Mouse (Mus musculus) MEL (cell line): ENCODE results near the gene Tfpt. TPM values are rescaled to one million over a fixed set of nuclear protein-coding genes. Genes with fewer than 3 reads are reported as not detected.
A peak's percentile ranks its signal among the peaks of the same experiment; 100 is the strongest.
"Not testable (repeated sequence)": the region's sequence is repeated elsewhere in the genome, so short reads cannot be mapped to it uniquely, and the experiment has no call there.

Experiments used
- DNase-seq: peaks from one replicate; pipeline ENCODE4 v3.0.0; 2011; ENCODE audit warnings: low read depth, low spot score
- H3K27ac ChIP-seq: 2 replicates; pipeline ENCODE4 v1.5.1; 2012; ENCODE audit warnings: low read depth, mild to moderate bottlenecking, control low read depth, low read length, moderate library complexity; ENCODE audit not compliant: control insufficient read depth
- H3K27me3 ChIP-seq, 2 experiments: fragments of 150-350 bp in 1 of 2; sonication (generic) in 1 of 2; 2 replicates each; pipeline ENCODE4 v1.6.1; 2012; ENCODE audit warnings: low read length in 2 of 2, mild to moderate bottlenecking in 2 of 2, improper control_type of control experiment in 1 of 2, moderate library complexity in 1 of 2; ENCODE audit not compliant: insufficient read depth in 2 of 2, control insufficient read depth in 1 of 2
- H3K36me3 ChIP-seq, 2 experiments: 2 replicates each; pipeline ENCODE4 v1.6.1; 2012 to 2014; ENCODE audit warnings: low read length in 2 of 2, improper control_type of control experiment in 1 of 2, inconsistent platforms in 1 of 2, mild to moderate bottlenecking in 1 of 2; ENCODE audit not compliant: insufficient read depth in 2 of 2, control insufficient read depth in 1 of 2
- H3K4me1 ChIP-seq, 2 experiments: fragments of 150-350 bp in 1 of 2; sonication (generic) in 1 of 2; 2 replicates each; pipeline ENCODE4 v1.6.1; 2012; ENCODE audit warnings: low read length in 2 of 2, improper control_type of control experiment in 1 of 2, mild to moderate bottlenecking in 1 of 2; ENCODE audit not compliant: insufficient read depth in 2 of 2, control insufficient read depth in 1 of 2
- H3K4me3 ChIP-seq, 2 experiments: fragments of 150-350 bp in 1 of 2; sonication (generic) in 1 of 2; 2 replicates each; pipeline ENCODE4 v1.5.1; 2012; ENCODE audit warnings: low read depth in 2 of 2, low read length in 2 of 2, mild to moderate bottlenecking in 2 of 2, moderate library complexity in 2 of 2, control low read depth in 1 of 2, improper control_type of control experiment in 1 of 2; ENCODE audit not compliant: control insufficient read depth in 1 of 2, insufficient read depth in 1 of 2
- H3K79me2 ChIP-seq: 2 replicates; pipeline ENCODE4 v1.6.1; 2012; ENCODE audit warnings: mild to moderate bottlenecking, low read length, moderate library complexity; ENCODE audit not compliant: control insufficient read depth, poor library complexity, insufficient read depth
- H3K9ac ChIP-seq: 2 replicates; pipeline ENCODE4 v1.6.1; 2012; ENCODE audit warnings: low read depth, mild to moderate bottlenecking, control low read depth, low read length, moderate library complexity; ENCODE audit not compliant: control insufficient read depth, poor library complexity, severe bottlenecking
- H3K9me3 ChIP-seq: fragments of 150-350 bp; sonication (generic); replicated peaks from 2 replicates; pipeline ENCODE4 v1.6.1; 2012; ENCODE audit warnings: mild to moderate bottlenecking, low read length, improper control_type of control experiment, moderate library complexity; ENCODE audit not compliant: insufficient read depth
- BHLHE40 ChIP-seq: IDR thresholded peaks from 2 replicates; pipeline ENCODE4 v1.6.1; 2012; ENCODE audit warnings: low read depth, mild to moderate bottlenecking, inconsistent platforms, low read length, improper control_type of control experiment, borderline replicate concordance
- CHD1 ChIP-seq: IDR thresholded peaks from 2 replicates; pipeline ENCODE4 v1.6.1; 2012; ENCODE audit warnings: low read depth, mild to moderate bottlenecking, inconsistent platforms, low read length, improper control_type of control experiment
- CHD2 ChIP-seq: IDR thresholded peaks from 2 replicates; pipeline ENCODE4 v1.6.1; 2011; ENCODE audit warnings: low read length, improper control_type of control experiment
- CTCF ChIP-seq, 3 experiments: IDR thresholded peaks in 2 of 3; conservative IDR thresholded peaks in 1 of 3; 2 replicates each; pipeline ENCODE4 v1.5.1; 2011 to 2012; ENCODE audit warnings: low read length in 3 of 3, low read depth in 2 of 3, mild to moderate bottlenecking in 2 of 3, improper control_type of control experiment in 1 of 3, inconsistent platforms in 1 of 3, mixed read lengths in 1 of 3, moderate library complexity in 1 of 3; ENCODE audit not compliant: control insufficient read depth in 1 of 3, insufficient read depth in 1 of 3, poor library complexity in 1 of 3, severe bottlenecking in 1 of 3
- E2F4 ChIP-seq: IDR thresholded peaks from 2 replicates; pipeline ENCODE4 v1.6.1; 2011; ENCODE audit warnings: low read depth, low read length, improper control_type of control experiment, borderline replicate concordance
- ELF1 ChIP-seq: IDR thresholded peaks from 2 replicates; pipeline ENCODE4 v1.6.1; 2014; ENCODE audit warnings: low read depth, mild to moderate bottlenecking, inconsistent platforms, low read length, improper control_type of control experiment, moderate library complexity
- EP300 ChIP-seq, 2 experiments: IDR thresholded peaks; 2 replicates each; pipeline ENCODE4 v1.6.1; 2011; ENCODE audit warnings: improper control_type of control experiment in 2 of 2, low read length in 2 of 2, low read depth in 1 of 2, mild to moderate bottlenecking in 1 of 2
- ETS1 ChIP-seq: IDR thresholded peaks from 2 replicates; pipeline ENCODE4 v1.6.1; 2012; ENCODE audit warnings: low read depth, mild to moderate bottlenecking, inconsistent platforms, low read length, improper control_type of control experiment, moderate library complexity
- GABPA ChIP-seq: IDR thresholded peaks from 2 replicates; pipeline ENCODE4 v1.6.1; 2012; ENCODE audit warnings: low read depth, mild to moderate bottlenecking, inconsistent platforms, low read length, improper control_type of control experiment, moderate library complexity
- GATA1 ChIP-seq: IDR thresholded peaks from 2 replicates; pipeline ENCODE4 v1.6.1; 2011; ENCODE audit warnings: low read depth, low read length, improper control_type of control experiment
- HCFC1 ChIP-seq: IDR thresholded peaks from 2 replicates; pipeline ENCODE4 v1.6.1; 2012; ENCODE audit warnings: low read depth, mild to moderate bottlenecking, inconsistent platforms, low read length, improper control_type of control experiment, moderate library complexity
- JUND ChIP-seq: IDR thresholded peaks from 2 replicates; pipeline ENCODE4 v1.6.1; 2011; ENCODE audit warnings: low read depth, mild to moderate bottlenecking, improper control_type of control experiment, low read length
- KAT2A ChIP-seq: conservative IDR thresholded peaks from 2 replicates; pipeline ENCODE4 v1.6.1; 2012; ENCODE audit warnings: low read depth, low read length, improper control_type of control experiment, inconsistent platforms
- MAX ChIP-seq: IDR thresholded peaks from 2 replicates; pipeline ENCODE4 v1.6.1; 2011; ENCODE audit warnings: low read length, improper control_type of control experiment
- MAZ ChIP-seq: IDR thresholded peaks from 2 replicates; pipeline ENCODE4 v1.6.1; 2012; ENCODE audit warnings: low read depth, mild to moderate bottlenecking, inconsistent platforms, low read length, improper control_type of control experiment
- MEF2A ChIP-seq: IDR thresholded peaks from 2 replicates; pipeline ENCODE4 v1.6.1; 2014; ENCODE audit warnings: low read depth, mild to moderate bottlenecking, inconsistent platforms, low read length, improper control_type of control experiment; ENCODE audit not compliant: poor library complexity, insufficient replicate concordance, severe bottlenecking; ENCODE audit errors: extremely low read depth
- MXI1 ChIP-seq: IDR thresholded peaks from 2 replicates; pipeline ENCODE4 v1.6.1; 2011; ENCODE audit warnings: mild to moderate bottlenecking, low read depth, low read length, improper control_type of control experiment
- MYB ChIP-seq: IDR thresholded peaks from 2 replicates; pipeline ENCODE4 v1.6.1; 2011; ENCODE audit warnings: mild to moderate bottlenecking, low read depth, low read length, improper control_type of control experiment
- NRF1 ChIP-seq: IDR thresholded peaks from 2 replicates; pipeline ENCODE4 v1.6.1; 2014; ENCODE audit warnings: low read depth, mild to moderate bottlenecking, inconsistent platforms, low read length, improper control_type of control experiment, moderate library complexity; ENCODE audit not compliant: poor library complexity, insufficient read depth, severe bottlenecking
- POLR2A ChIP-seq, 2 experiments: IDR thresholded peaks; 2 replicates each; pipeline ENCODE4 v1.6.1; 2011 to 2012; ENCODE audit warnings: low read length in 2 of 2, mild to moderate bottlenecking in 2 of 2, control low read depth in 1 of 2, improper control_type of control experiment in 1 of 2, low read depth in 1 of 2, moderate library complexity in 1 of 2; ENCODE audit not compliant: control insufficient read depth in 1 of 2, insufficient read depth in 1 of 2, poor library complexity in 1 of 2
- POLR2AphosphoS2 ChIP-seq: IDR thresholded peaks from 2 replicates; pipeline ENCODE4 v1.6.1; 2011; ENCODE audit warnings: low read length, improper control_type of control experiment
- POLR2AphosphoS5 ChIP-seq: IDR thresholded peaks from 2 replicates; pipeline ENCODE4 v1.6.1; 2012; ENCODE audit warnings: low read depth, borderline replicate concordance, mild to moderate bottlenecking, inconsistent platforms, low read length, moderate library complexity, mixed read lengths
- RAD21 ChIP-seq: IDR thresholded peaks from 2 replicates; pipeline ENCODE4 v1.6.1; 2011; ENCODE audit warnings: mild to moderate bottlenecking, low read depth, low read length, improper control_type of control experiment
- RCOR1 ChIP-seq: IDR thresholded peaks from 2 replicates; pipeline ENCODE4 v1.6.1; 2012; ENCODE audit warnings: low read depth, mild to moderate bottlenecking, inconsistent platforms, low read length, improper control_type of control experiment
- SIN3A ChIP-seq: IDR thresholded peaks from 2 replicates; pipeline ENCODE4 v1.6.1; 2012; ENCODE audit warnings: low read length, improper control_type of control experiment, inconsistent platforms
- SMC3 ChIP-seq: IDR thresholded peaks from 2 replicates; pipeline ENCODE4 v1.6.1; 2011; ENCODE audit warnings: low read depth, low read length, improper control_type of control experiment
- TAL1 ChIP-seq: IDR thresholded peaks from 2 replicates; pipeline ENCODE4 v1.6.1; 2012; ENCODE audit warnings: mild to moderate bottlenecking, inconsistent platforms, low read length, moderate library complexity, mixed read lengths
- TBP ChIP-seq: IDR thresholded peaks from 2 replicates; pipeline ENCODE4 v1.8.0; 2011; ENCODE audit warnings: low read depth, low read length, improper control_type of control experiment
- TCF12 ChIP-seq: IDR thresholded peaks from 2 replicates; pipeline ENCODE4 v1.6.1; 2014; ENCODE audit warnings: low read depth, mild to moderate bottlenecking, inconsistent platforms, low read length, improper control_type of control experiment, moderate library complexity
- UBTF ChIP-seq: IDR thresholded peaks from 2 replicates; pipeline ENCODE4 v1.6.1; 2012; ENCODE audit warnings: low read depth, mild to moderate bottlenecking, inconsistent platforms, low read length, improper control_type of control experiment, moderate library complexity, borderline replicate concordance; ENCODE audit not compliant: insufficient read depth
- USF1 ChIP-seq: IDR thresholded peaks from 2 replicates; pipeline ENCODE4 v1.6.1; 2014; ENCODE audit warnings: low read depth, mild to moderate bottlenecking, inconsistent platforms, low read length, improper control_type of control experiment, moderate library complexity
- ZC3H11A ChIP-seq: IDR thresholded peaks from 2 replicates; pipeline ENCODE4 v1.6.1; 2012; ENCODE audit warnings: low read depth, mild to moderate bottlenecking, inconsistent platforms, low read length, improper control_type of control experiment
- ZKSCAN1 ChIP-seq: IDR thresholded peaks from 2 replicates; pipeline ENCODE4 v1.6.1; 2012; ENCODE audit warnings: low read depth, mild to moderate bottlenecking, inconsistent platforms, low read length, improper control_type of control experiment, moderate library complexity
- ZMIZ1 ChIP-seq: IDR thresholded peaks from 2 replicates; pipeline ENCODE4 v1.6.1; 2012; ENCODE audit warnings: low read depth, mild to moderate bottlenecking, inconsistent platforms, low read length, improper control_type of control experiment, moderate library complexity
- polyA plus RNA-seq, 2 experiments: library from polyadenylated mRNA; stranded (reverse) in 1 of 2; unstranded in 1 of 2; fragments of >175 nt in 1 of 2; fragments of >200 nt in 1 of 2; gene quantifications; 2 replicates each; pipeline versions ENCODE4 v1.2.1 to v1.2.4; 2012; ENCODE audit warnings: low replicate concordance in 2 of 2, low read depth in 1 of 2; ENCODE audit not compliant: insufficient read length in 2 of 2, insufficient read depth in 1 of 2, missing spikeins in 1 of 2
- total RNA-seq: library from RNA; depleted of rRNA; stranded (reverse); fragments of 300-350 nt; gene quantifications from 2 replicates; pipeline ENCODE4 v1.2.3, GENCODE M21; 2012

The Tfpt gene
- total and polyA plus RNA-seq, 3 experiments: 42.4 to 50.0 TPM; not detected in 1

GRCm38 (mm10) chr7:3571847-3572246 is 57.9 kb downstream of the Tfpt start:
- no peaks in the 10 kb centered on the region for H3K27me3 ChIP-seq
- H3K4me3 ChIP-seq: no peak overlapping the region
- peak overlapping the region; percentile 96 for H3K27ac ChIP-seq
- H3K79me2 ChIP-seq: no peaks in the 10 kb centered on the region
- H3K4me1 ChIP-seq: peaks cover 9 to 27% of the 10 kb centered on the region in 2 experiments
- peak; percentile 86 for DNase-seq
- no peak overlapping the region for H3K9ac ChIP-seq
- no peaks in the 10 kb centered on the region for H3K9me3 ChIP-seq
- TF ChIP-seq ZC3H11A: no peak
- TF ChIP-seq USF1: no peak
- TF ChIP-seq GABPA: no peak
- TF ChIP-seq GATA1: peak; percentile 93
- TF ChIP-seq MXI1: no peak
- TF ChIP-seq NRF1: no peak
- TF ChIP-seq CHD1: no peak
- no peak for TF ChIP-seq ZKSCAN1
- no peak for TF ChIP-seq BHLHE40
- TF ChIP-seq MYB: no peak; the same call in 1 of the 2 replicates
- TF ChIP-seq MEF2A: no peak
- peak; percentile 71; the same call in 1 of the 2 replicates for TF ChIP-seq TBP
- TF ChIP-seq JUND: no peak
- no peak; a peak in 1 of 4 replicates for TF ChIP-seq POLR2A (IDR thresholded peaks at IDR 0.05; ENCODE audit: control insufficient read depth in 1 of 2, insufficient read depth in 1 of 2, low read depth in 1 of 2, low read length in 2 of 2, poor library complexity in 1 of 2)
- peak; percentile 56 for TF ChIP-seq SIN3A
- no peak for TF ChIP-seq POLR2AphosphoS5
- TF ChIP-seq ELF1: peak; percentile 51; the same call in 1 of the 2 replicates
- TF ChIP-seq POLR2AphosphoS2: no peak
- no peak for TF ChIP-seq SMC3
- TF ChIP-seq ZMIZ1: no peak
- no peak; the same call in 1 of the 2 replicates for TF ChIP-seq MAZ
- no peak for TF ChIP-seq CTCF (IDR thresholded peaks at IDR 0.05 in 2 of 3, conservative IDR thresholded peaks at IDR 0.05 in 1 of 3; ENCODE audit: control insufficient read depth in 1 of 3, insufficient read depth in 1 of 3, low read depth in 2 of 3, low read length in 3 of 3, poor library complexity in 1 of 3, severe bottlenecking in 1 of 3)
- TF ChIP-seq CHD2: no peak
- TF ChIP-seq HCFC1: no peak
- TF ChIP-seq RCOR1: peak; percentile 67
- TF ChIP-seq MAX: no peak
- TF ChIP-seq KAT2A: no peak
- TF ChIP-seq E2F4: no peak
- no peak for TF ChIP-seq RAD21
- peak; percentile 59 for TF ChIP-seq TAL1
- TF ChIP-seq EP300 (IDR thresholded peaks at IDR 0.05; ENCODE audit: low read depth in 1 of 2, low read length in 2 of 2): peak; percentile 91 to 95
- TF ChIP-seq TCF12: peak; percentile 86
- TF ChIP-seq UBTF: no peak
- TF ChIP-seq ETS1: peak; percentile 74; the same call in 1 of the 2 replicates
- peaks cover 0 to 25% of the 10 kb centered on the region in 2 experiments; a peak in 2 of 4 replicates for H3K36me3 ChIP-seq

GRCm38 (mm10) chr7:3570580-3570979 is 59.1 kb downstream of the Tfpt start:
- Histone ChIP-seq H3K27ac (peak overlapping the region; percentile 96; the same call in 1 of the 2 replicates), H3K36me3 (peaks cover 0 to 15% of the 10 kb centered on the region in 2 experiments; a peak in 2 of 4 replicates), H3K4me1 (peaks cover 6 to 15% of the 10 kb centered on the region in 2 experiments)
- not testable (repeated sequence) for H3K4me3 ChIP-seq, H3K79me2 ChIP-seq, H3K9me3 ChIP-seq, H3K9ac ChIP-seq, DNase-seq, H3K27me3 ChIP-seq
